In genomic region chr8:9460707-9461106, GRCm38 (mm10) we compare ENCODE assay signal across 28 mouse cellular contexts.
A peak's percentile ranks its signal among the peaks of the same experiment; 100 is the strongest.
DNase-seq lines count a peak whose midpoint lies in the region; ATAC-seq and TF ChIP-seq lines count a peak whose summit lies in the region.
"Had no signal": no experiment of that assay in that cellular context is flagged by ENCODE, and none has a peak within 500 bp of the region (broad histone marks: within the 10 kb centered on the region; RNA-seq: fewer than 3 reads in every experiment).

No protein-coding gene starts in this region.

- no peaks in the 10 kb centered on the region for H3K27me3 ChIP-seq in lung, embryonic 14.5 days (ENCODE audit: insufficient read depth, low read length)
- no peaks in the 10 kb centered on the region for H3K27me3 ChIP-seq in cerebellum, adult 2 months (ENCODE audit: control insufficient read depth, insufficient read depth, low read length)
- no peaks in the 10 kb centered on the region for H3K27me3 ChIP-seq in hindbrain, embryonic 14.5 days (ENCODE audit: control insufficient read depth, insufficient read depth, low read length)
- H3K27me3 ChIP-seq in kidney, embryonic 14.5 days (ENCODE audit: control insufficient read depth, insufficient read depth, low read length), result no peaks in the 10 kb centered on the region
- no peaks in the 10 kb centered on the region for H3K27me3 ChIP-seq in forebrain, embryonic 15.5 days
- H3K27me3 ChIP-seq: embryonic facial prominence, embryonic 15.5 days; forebrain, embryonic 12.5 days; heart, embryonic 13.5 days; hindbrain, embryonic 15.5 days; kidney, embryonic 15.5 days; liver, embryonic 15.5 days; megakaryocyte, embryonic 14.5 days; midbrain, embryonic 12.5 days; neural tube, embryonic 15.5 days had no signal

- no peak for TF ChIP-seq CTCF in lung, embryonic 14.5 days (IDR thresholded peaks at IDR 0.05; ENCODE audit: low read depth)
- no peak for TF ChIP-seq CTCF in cerebellum, adult 2 months (IDR thresholded peaks at IDR 0.05; ENCODE audit: borderline replicate concordance, insufficient read depth, low read depth, low read length)

- H3K27ac ChIP-seq in lung, embryonic 14.5 days (ENCODE audit: low read depth), result no peak overlapping the region
- H3K27ac ChIP-seq in cerebellum, adult 2 months (ENCODE audit: insufficient read depth, low read length), result no peak overlapping the region; the same call in 1 of the 2 replicates
- no peak overlapping the region for H3K27ac ChIP-seq in hindbrain, embryonic 14.5 days
- no peak overlapping the region for H3K27ac ChIP-seq in kidney, embryonic 14.5 days (ENCODE audit: low read depth, low read length)
- no peak overlapping the region for H3K27ac ChIP-seq in forebrain, embryonic 15.5 days (replicated peaks)
- H3K27ac ChIP-seq: embryonic facial prominence, embryonic 10.5 days; embryonic facial prominence, embryonic 15.5 days; forebrain, embryonic 12.5 days; heart, embryonic 13.5 days; hindbrain, embryonic 15.5 days; kidney, embryonic 15.5 days; left cerebral cortex, adult 2 months; limb, embryonic 12.5 days; liver, embryonic 15.5 days; midbrain, embryonic 12.5 days; neural tube, embryonic 15.5 days had no signal

- peak; percentile 17 for DNase-seq in lung, embryonic 14.5 days
- no peak for DNase-seq in lung, adult 18-20 months
- peak; percentile 52 to 77 for DNase-seq in cerebellum, adult 2 months
- peak; percentile 38 to 58 for DNase-seq in cerebellum, postnatal 14 days
- no peak for DNase-seq in hindbrain, embryonic 14.5 days (ENCODE audit: low spot score)
- DNase-seq: B cell, adult 2 months; heart, postnatal 10 days; kidney, adult 11 months; kidney, postnatal 25 days; lung, postnatal 36 days; right cerebral cortex, postnatal 25 days; spleen, adult 18-20 months; thymus, postnatal 25 days had no signal

- no peaks in the 10 kb centered on the region for H3K9me3 ChIP-seq in lung, embryonic 14.5 days (ENCODE audit: low read depth, low read length)
- no peaks in the 10 kb centered on the region for H3K9me3 ChIP-seq in hindbrain, embryonic 14.5 days (ENCODE audit: control insufficient read depth, low read length)
- no peaks in the 10 kb centered on the region for H3K9me3 ChIP-seq in kidney, embryonic 14.5 days (ENCODE audit: control insufficient read depth, low read length)
- H3K9me3 ChIP-seq in forebrain, embryonic 15.5 days, result no peaks in the 10 kb centered on the region
- H3K9me3 ChIP-seq: embryonic facial prominence, embryonic 10.5 days; embryonic facial prominence, embryonic 15.5 days; forebrain, embryonic 12.5 days; heart, embryonic 13.5 days; hindbrain, embryonic 15.5 days; kidney, embryonic 15.5 days; limb, embryonic 12.5 days; liver, embryonic 15.5 days; megakaryocyte, embryonic 14.5 days; midbrain, embryonic 12.5 days; neural tube, embryonic 15.5 days had no signal

- no peak overlapping the region for H3K4me2 ChIP-seq in lung, embryonic 14.5 days
- H3K4me2 ChIP-seq in hindbrain, embryonic 14.5 days (replicated peaks), result no peak overlapping the region
- H3K4me2 ChIP-seq in kidney, embryonic 14.5 days (replicated peaks; ENCODE audit: low read depth, low read length), result no peak overlapping the region
- H3K4me2 ChIP-seq in forebrain, embryonic 15.5 days (replicated peaks), result no peak overlapping the region
- H3K4me2 ChIP-seq: embryonic facial prominence, embryonic 15.5 days; forebrain, embryonic 12.5 days; heart, embryonic 13.5 days; hindbrain, embryonic 15.5 days; kidney, embryonic 15.5 days; limb, embryonic 12.5 days; liver, embryonic 15.5 days; midbrain, embryonic 12.5 days; neural tube, embryonic 15.5 days had no signal

- no peak for TF ChIP-seq POLR2A in cerebellum, adult 2 months (IDR thresholded peaks at IDR 0.05; ENCODE audit: borderline replicate concordance, insufficient read depth, low read length)

- no peak for ATAC-seq in lung, embryonic 14.5 days (ENCODE audit: insufficient read depth)
- ATAC-seq in hindbrain, embryonic 14.5 days (ENCODE audit: low FRiP score), result no peak
- ATAC-seq in kidney, embryonic 14.5 days (ENCODE audit: low FRiP score, low TSS enrichment), result no peak
- ATAC-seq in forebrain, embryonic 15.5 days (replicated peaks), result no peak
- ATAC-seq: inflammation-experienced regulatory T-cells, adult 6 months had no signal

- H3K4me1 ChIP-seq in lung, embryonic 14.5 days (ENCODE audit: insufficient read depth), result no peaks in the 10 kb centered on the region
- peaks cover 6% of the 10 kb centered on the region; the same call in 1 of the 2 replicates for H3K4me1 ChIP-seq in cerebellum, adult 2 months (ENCODE audit: control insufficient read depth, insufficient read depth, low read length)
- H3K4me1 ChIP-seq in hindbrain, embryonic 14.5 days (replicated peaks; ENCODE audit: control insufficient read depth, insufficient read depth, low read length), result no peaks in the 10 kb centered on the region
- H3K4me1 ChIP-seq in kidney, embryonic 14.5 days (ENCODE audit: control insufficient read depth, insufficient read depth, low read length), result no peaks in the 10 kb centered on the region
- no peaks in the 10 kb centered on the region for H3K4me1 ChIP-seq in forebrain, embryonic 15.5 days
- H3K4me1 ChIP-seq: embryonic facial prominence, embryonic 10.5 days; embryonic facial prominence, embryonic 15.5 days; forebrain, embryonic 12.5 days; heart, embryonic 13.5 days; kidney, embryonic 15.5 days; limb, embryonic 12.5 days; liver, embryonic 15.5 days; megakaryocyte, embryonic 14.5 days; neural tube, embryonic 15.5 days had no signal

- WGBS in lung, embryonic 14.5 days, result 80% methylated on average over 2 of the region's 2 CpGs
- WGBS in cerebellum, adult 2 months, result 12% methylated on average over 2 of the region's 2 CpGs
- 87% methylated on average over 2 of the region's 2 CpGs for WGBS in hindbrain, embryonic 14.5 days
- 88% methylated on average over 2 of the region's 2 CpGs for WGBS in kidney, embryonic 14.5 days
- WGBS in forebrain, embryonic 15.5 days, result 86% methylated on average over 2 of the region's 2 CpGs

- no peak overlapping the region for H3K4me3 ChIP-seq in lung, embryonic 14.5 days (ENCODE audit: low read depth, low read length)
- H3K4me3 ChIP-seq in cerebellum, adult 2 months (replicated peaks; ENCODE audit: insufficient read depth, low read depth, low read length), result no peak overlapping the region
- no peak overlapping the region for H3K4me3 ChIP-seq in hindbrain, embryonic 14.5 days (replicated peaks; ENCODE audit: low read length)
- H3K4me3 ChIP-seq in kidney, embryonic 14.5 days (ENCODE audit: low read length), result no peak overlapping the region
- H3K4me3 ChIP-seq in forebrain, embryonic 15.5 days, result no peak overlapping the region
- H3K4me3 ChIP-seq: embryonic facial prominence, embryonic 10.5 days; embryonic facial prominence, embryonic 15.5 days; forebrain, embryonic 12.5 days; heart, embryonic 13.5 days; hindbrain, embryonic 15.5 days; kidney, embryonic 15.5 days; left cerebral cortex, adult 2 months; limb, embryonic 12.5 days; liver, embryonic 15.5 days; megakaryocyte, embryonic 14.5 days; midbrain, embryonic 12.5 days; neural tube, embryonic 15.5 days had no signal

- no peaks in the 10 kb centered on the region for H3K36me3 ChIP-seq in lung, embryonic 14.5 days (ENCODE audit: insufficient read depth)
- H3K36me3 ChIP-seq in hindbrain, embryonic 14.5 days (replicated peaks; ENCODE audit: control insufficient read depth, insufficient read depth), result no peaks in the 10 kb centered on the region
- H3K36me3 ChIP-seq in kidney, embryonic 14.5 days (ENCODE audit: control insufficient read depth, insufficient read depth, low read length), result no peaks in the 10 kb centered on the region
- no peaks in the 10 kb centered on the region for H3K36me3 ChIP-seq in forebrain, embryonic 15.5 days
- H3K36me3 ChIP-seq: embryonic facial prominence, embryonic 10.5 days; embryonic facial prominence, embryonic 15.5 days; forebrain, embryonic 12.5 days; heart, embryonic 13.5 days; hindbrain, embryonic 15.5 days; kidney, embryonic 15.5 days; limb, embryonic 12.5 days; liver, embryonic 15.5 days; midbrain, embryonic 12.5 days; neural tube, embryonic 15.5 days had no signal

- no peak overlapping the region for H3K9ac ChIP-seq in lung, embryonic 14.5 days
- no peak overlapping the region for H3K9ac ChIP-seq in hindbrain, embryonic 14.5 days
- no peak overlapping the region for H3K9ac ChIP-seq in kidney, embryonic 14.5 days (ENCODE audit: low read depth, low read length)
- no peak overlapping the region for H3K9ac ChIP-seq in forebrain, embryonic 15.5 days (replicated peaks)
- H3K9ac ChIP-seq: embryonic facial prominence, embryonic 15.5 days; forebrain, embryonic 12.5 days; heart, embryonic 13.5 days; hindbrain, embryonic 15.5 days; kidney, embryonic 15.5 days; limb, embryonic 12.5 days; liver, embryonic 15.5 days; midbrain, embryonic 12.5 days; neural tube, embryonic 15.5 days had no signal

Comparison
In these comparisons a context has a peak if more than half of its experiments do, and no peak if none do; other contexts are left out.
1. DNase-seq: peak in lung, embryonic 14.5 days (single experiment), cerebellum, adult 2 months (2 of 2) and cerebellum, postnatal 14 days (2 of 2); none in lung, adult 18-20 months (0 of 2) and hindbrain, embryonic 14.5 days (single experiment).